Mouse (Mus musculus) MEL (cell line): ENCODE data around the gene Oas2. TPM values are rescaled to one million over a fixed set of nuclear protein-coding genes. Genes with fewer than 3 reads are reported as not detected.

Experiments
- DNase-seq: peaks from one replicate; pipeline ENCODE4 v3.0.0; 2011; ENCODE audit warnings: low read depth, low spot score
- H3K27ac ChIP-seq: 2 replicates; pipeline ENCODE4 v1.5.1; 2012; ENCODE audit warnings: low read depth, mild to moderate bottlenecking, control low read depth, low read length, moderate library complexity; ENCODE audit not compliant: control insufficient read depth
- H3K27me3 ChIP-seq, 2 experiments: fragments of 150-350 bp in 1 of 2; sonication (generic) in 1 of 2; 2 replicates each; pipeline ENCODE4 v1.6.1; 2012; ENCODE audit warnings: low read length in 2 of 2, mild to moderate bottlenecking in 2 of 2, improper control_type of control experiment in 1 of 2, moderate library complexity in 1 of 2; ENCODE audit not compliant: insufficient read depth in 2 of 2, control insufficient read depth in 1 of 2
- H3K36me3 ChIP-seq, 2 experiments: 2 replicates each; pipeline ENCODE4 v1.6.1; 2012 to 2014; ENCODE audit warnings: low read length in 2 of 2, improper control_type of control experiment in 1 of 2, inconsistent platforms in 1 of 2, mild to moderate bottlenecking in 1 of 2; ENCODE audit not compliant: insufficient read depth in 2 of 2, control insufficient read depth in 1 of 2
- H3K4me1 ChIP-seq, 2 experiments: fragments of 150-350 bp in 1 of 2; sonication (generic) in 1 of 2; 2 replicates each; pipeline ENCODE4 v1.6.1; 2012; ENCODE audit warnings: low read length in 2 of 2, improper control_type of control experiment in 1 of 2, mild to moderate bottlenecking in 1 of 2; ENCODE audit not compliant: insufficient read depth in 2 of 2, control insufficient read depth in 1 of 2
- H3K4me3 ChIP-seq, 2 experiments: fragments of 150-350 bp in 1 of 2; sonication (generic) in 1 of 2; 2 replicates each; pipeline ENCODE4 v1.5.1; 2012; ENCODE audit warnings: low read depth in 2 of 2, low read length in 2 of 2, mild to moderate bottlenecking in 2 of 2, moderate library complexity in 2 of 2, control low read depth in 1 of 2, improper control_type of control experiment in 1 of 2; ENCODE audit not compliant: control insufficient read depth in 1 of 2, insufficient read depth in 1 of 2
- H3K79me2 ChIP-seq: 2 replicates; pipeline ENCODE4 v1.6.1; 2012; ENCODE audit warnings: mild to moderate bottlenecking, low read length, moderate library complexity; ENCODE audit not compliant: control insufficient read depth, poor library complexity, insufficient read depth
- H3K9ac ChIP-seq: 2 replicates; pipeline ENCODE4 v1.6.1; 2012; ENCODE audit warnings: low read depth, mild to moderate bottlenecking, control low read depth, low read length, moderate library complexity; ENCODE audit not compliant: control insufficient read depth, poor library complexity, severe bottlenecking
- H3K9me3 ChIP-seq: fragments of 150-350 bp; sonication (generic); replicated peaks from 2 replicates; pipeline ENCODE4 v1.6.1; 2012; ENCODE audit warnings: mild to moderate bottlenecking, low read length, improper control_type of control experiment, moderate library complexity; ENCODE audit not compliant: insufficient read depth
- BHLHE40 ChIP-seq: IDR thresholded peaks from 2 replicates; pipeline ENCODE4 v1.6.1; 2012; ENCODE audit warnings: low read depth, mild to moderate bottlenecking, inconsistent platforms, low read length, improper control_type of control experiment, borderline replicate concordance
- CHD1 ChIP-seq: IDR thresholded peaks from 2 replicates; pipeline ENCODE4 v1.6.1; 2012; ENCODE audit warnings: low read depth, mild to moderate bottlenecking, inconsistent platforms, low read length, improper control_type of control experiment
- CHD2 ChIP-seq: IDR thresholded peaks from 2 replicates; pipeline ENCODE4 v1.6.1; 2011; ENCODE audit warnings: low read length, improper control_type of control experiment
- CTCF ChIP-seq, 3 experiments: IDR thresholded peaks in 2 of 3; conservative IDR thresholded peaks in 1 of 3; 2 replicates each; pipeline ENCODE4 v1.5.1; 2011 to 2012; ENCODE audit warnings: low read length in 3 of 3, low read depth in 2 of 3, mild to moderate bottlenecking in 2 of 3, improper control_type of control experiment in 1 of 3, inconsistent platforms in 1 of 3, mixed read lengths in 1 of 3, moderate library complexity in 1 of 3; ENCODE audit not compliant: control insufficient read depth in 1 of 3, insufficient read depth in 1 of 3, poor library complexity in 1 of 3, severe bottlenecking in 1 of 3
- EP300 ChIP-seq, 2 experiments: IDR thresholded peaks; 2 replicates each; pipeline ENCODE4 v1.6.1; 2011; ENCODE audit warnings: improper control_type of control experiment in 2 of 2, low read length in 2 of 2, low read depth in 1 of 2, mild to moderate bottlenecking in 1 of 2
- GATA1 ChIP-seq: IDR thresholded peaks from 2 replicates; pipeline ENCODE4 v1.6.1; 2011; ENCODE audit warnings: low read depth, low read length, improper control_type of control experiment
- MAFK ChIP-seq: IDR thresholded peaks from 2 replicates; pipeline ENCODE4 v1.6.1; 2011; ENCODE audit warnings: low read depth, mild to moderate bottlenecking, low read length, improper control_type of control experiment, borderline replicate concordance
- MAX ChIP-seq: IDR thresholded peaks from 2 replicates; pipeline ENCODE4 v1.6.1; 2011; ENCODE audit warnings: low read length, improper control_type of control experiment
- MAZ ChIP-seq: IDR thresholded peaks from 2 replicates; pipeline ENCODE4 v1.6.1; 2012; ENCODE audit warnings: low read depth, mild to moderate bottlenecking, inconsistent platforms, low read length, improper control_type of control experiment
- MXI1 ChIP-seq: IDR thresholded peaks from 2 replicates; pipeline ENCODE4 v1.6.1; 2011; ENCODE audit warnings: mild to moderate bottlenecking, low read depth, low read length, improper control_type of control experiment
- MYB ChIP-seq: IDR thresholded peaks from 2 replicates; pipeline ENCODE4 v1.6.1; 2011; ENCODE audit warnings: mild to moderate bottlenecking, low read depth, low read length, improper control_type of control experiment
- NELFE ChIP-seq: IDR thresholded peaks from 2 replicates; pipeline ENCODE4 v1.6.1; 2011; ENCODE audit warnings: low read depth, low read length, improper control_type of control experiment
- POLR2AphosphoS5 ChIP-seq: IDR thresholded peaks from 2 replicates; pipeline ENCODE4 v1.6.1; 2012; ENCODE audit warnings: low read depth, borderline replicate concordance, mild to moderate bottlenecking, inconsistent platforms, low read length, moderate library complexity, mixed read lengths
- RAD21 ChIP-seq: IDR thresholded peaks from 2 replicates; pipeline ENCODE4 v1.6.1; 2011; ENCODE audit warnings: mild to moderate bottlenecking, low read depth, low read length, improper control_type of control experiment
- RCOR1 ChIP-seq: IDR thresholded peaks from 2 replicates; pipeline ENCODE4 v1.6.1; 2012; ENCODE audit warnings: low read depth, mild to moderate bottlenecking, inconsistent platforms, low read length, improper control_type of control experiment
- TAL1 ChIP-seq: IDR thresholded peaks from 2 replicates; pipeline ENCODE4 v1.6.1; 2012; ENCODE audit warnings: mild to moderate bottlenecking, inconsistent platforms, low read length, moderate library complexity, mixed read lengths
- TCF12 ChIP-seq: IDR thresholded peaks from 2 replicates; pipeline ENCODE4 v1.6.1; 2014; ENCODE audit warnings: low read depth, mild to moderate bottlenecking, inconsistent platforms, low read length, improper control_type of control experiment, moderate library complexity
- ZC3H11A ChIP-seq: IDR thresholded peaks from 2 replicates; pipeline ENCODE4 v1.6.1; 2012; ENCODE audit warnings: low read depth, mild to moderate bottlenecking, inconsistent platforms, low read length, improper control_type of control experiment
- ZMIZ1 ChIP-seq: IDR thresholded peaks from 2 replicates; pipeline ENCODE4 v1.6.1; 2012; ENCODE audit warnings: low read depth, mild to moderate bottlenecking, inconsistent platforms, low read length, improper control_type of control experiment, moderate library complexity
- polyA plus RNA-seq, 2 experiments: library from polyadenylated mRNA; stranded (reverse) in 1 of 2; unstranded in 1 of 2; fragments of >175 nt in 1 of 2; fragments of >200 nt in 1 of 2; gene quantifications; 2 replicates each; pipeline versions ENCODE4 v1.2.1 to v1.2.4; 2012; ENCODE audit warnings: low replicate concordance in 2 of 2, low read depth in 1 of 2; ENCODE audit not compliant: insufficient read length in 2 of 2, insufficient read depth in 1 of 2, missing spikeins in 1 of 2
- total RNA-seq: library from RNA; depleted of rRNA; stranded (reverse); fragments of 300-350 nt; gene quantifications from 2 replicates; pipeline ENCODE4 v1.2.3, GENCODE M21; 2012

Oas2 gene
- total and polyA plus RNA-seq, 3 experiments, result 0.96 to 5.2 TPM; not detected in 1

GRCm38 (mm10) chr5:120688434-120688833 lies 61.2 kb downstream of the Oas2 start:
- Histone ChIP-seq H3K4me3 (no peak overlapping the region), H3K27ac (no peak overlapping the region), H3K79me2 (no peaks in the 10 kb centered on the region), H3K36me3 (no peaks in the 10 kb centered on the region), H3K9ac (no peak overlapping the region), H3K9me3 (no peaks in the 10 kb centered on the region), H3K27me3 (no peaks in the 10 kb centered on the region), H3K4me1 (no peaks in the 10 kb centered on the region)
- no peak for DNase-seq
- TF ChIP-seq CHD1 (no peak), ZMIZ1 (no peak), MYB (no peak), NELFE (no peak), BHLHE40 (no peak), TAL1 (no peak)

DNA sequence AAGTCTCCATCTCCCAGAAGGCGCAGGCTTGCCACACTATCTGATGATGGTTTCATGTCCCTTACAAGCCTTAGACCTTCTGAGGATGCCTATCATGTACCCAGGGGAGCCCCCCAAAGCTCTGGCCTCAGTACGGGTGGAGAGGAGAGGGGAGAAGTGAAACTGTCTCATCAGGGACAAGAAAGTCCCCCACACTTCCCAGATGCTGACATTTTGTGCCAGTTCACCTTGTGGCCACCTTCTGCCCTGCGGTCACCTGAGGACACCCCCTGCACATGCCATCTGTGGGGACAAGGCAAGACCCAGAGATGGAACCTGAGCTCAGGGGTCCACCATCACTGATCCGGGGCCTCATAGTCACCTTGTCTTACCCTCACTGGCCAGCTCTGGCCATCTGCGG lies 61.8 kb downstream of the Oas2 start:
- no peaks in the 10 kb centered on the region for H3K36me3 ChIP-seq
- no peaks in the 10 kb centered on the region for H3K4me1 ChIP-seq
- no peak for DNase-seq
- H3K9ac ChIP-seq, result no peak overlapping the region
- H3K27ac ChIP-seq, result no peak overlapping the region
- H3K79me2 ChIP-seq, result no peaks in the 10 kb centered on the region
- no peak overlapping the region for H3K4me3 ChIP-seq
- H3K9me3 ChIP-seq, result no peaks in the 10 kb centered on the region
- TF ChIP-seq CHD2 (no peak), RCOR1 (no peak), MAX (no peak), GATA1 (no peak), MAFK (no peak), TAL1 (no peak), RAD21 (no peak), MXI1 (no peak), TCF12 (no peak), EP300 (IDR thresholded peaks at IDR 0.05; ENCODE audit: low read depth in 1 of 2, low read length in 2 of 2) (no peak), ZC3H11A (no peak), MAZ (no peak), CTCF (IDR thresholded peaks at IDR 0.05 in 2 of 3, conservative IDR thresholded peaks at IDR 0.05 in 1 of 3; ENCODE audit: control insufficient read depth in 1 of 3, insufficient read depth in 1 of 3, low read depth in 2 of 3, low read length in 3 of 3, poor library complexity in 1 of 3, severe bottlenecking in 1 of 3) (no peak), CHD1 (no peak), POLR2AphosphoS5 (no peak)
- no peaks in the 10 kb centered on the region for H3K27me3 ChIP-seq
